9 mouse cellular contexts compared by ENCODE assay signal in genomic region chr4:33242536-33242935, GRCm38 (mm10). TPM values are rescaled to one million over a fixed set of nuclear protein-coding genes. Genes with fewer than 3 reads are reported as not detected.
A peak's percentile ranks its signal among the peaks of the same experiment; 100 is the strongest.
DNase-seq lines count a peak whose midpoint lies in the region; ATAC-seq and TF ChIP-seq lines count a peak whose summit lies in the region.
"Had no signal": no experiment of that assay in that cellular context is flagged by ENCODE, and none has a peak within 500 bp of the region (broad histone marks: within the 10 kb centered on the region; RNA-seq: fewer than 3 reads in every experiment).

No protein-coding gene starts in this region.

- no peak overlapping the region for H3K4me2 ChIP-seq in midbrain, embryonic 13.5 days (replicated peaks)
- no peak overlapping the region for H3K4me2 ChIP-seq in midbrain, embryonic 11.5 days
- H3K4me2 ChIP-seq in forebrain, embryonic 15.5 days (replicated peaks): no peak overlapping the region

- TF ChIP-seq CTCF in left cerebral cortex, adult 2 months (IDR thresholded peaks at IDR 0.05): no peak
- no peak for TF ChIP-seq CTCF in layer of hippocampus, adult 2 months (conservative IDR thresholded peaks at IDR 0.05)

- ATAC-seq in midbrain, embryonic 13.5 days: 0 out of 2 replicates have a peak, but pooled peaks have one; percentile 13
- no peak for ATAC-seq in midbrain, embryonic 11.5 days (ENCODE audit: low FRiP score)
- ATAC-seq in forebrain, embryonic 15.5 days (replicated peaks): no peak

- WGBS in midbrain, embryonic 13.5 days: 50% methylated on average over 5 of the region's 5 CpGs
- WGBS in midbrain, embryonic 11.5 days: 70% methylated on average over 5 of the region's 5 CpGs
- WGBS in forebrain, embryonic 15.5 days: 38% methylated on average over 5 of the region's 5 CpGs

- H3K27me3 ChIP-seq in midbrain, embryonic 13.5 days: no peaks in the 10 kb centered on the region
- H3K27me3 ChIP-seq in midbrain, embryonic 11.5 days (ENCODE audit: control insufficient read depth, insufficient read depth, low read length): no peaks in the 10 kb centered on the region
- no peaks in the 10 kb centered on the region for H3K27me3 ChIP-seq in forebrain, embryonic 15.5 days

- H3K27ac ChIP-seq in midbrain, embryonic 13.5 days: peak overlapping the region; percentile 42; the same call in 1 of the 2 replicates
- no peak overlapping the region for H3K27ac ChIP-seq in midbrain, embryonic 11.5 days (ENCODE audit: low read depth, low read length)
- 0 out of 2 replicates have a peak overlapping the region, but pooled peaks have one; percentile 6 for H3K27ac ChIP-seq in forebrain, embryonic 15.5 days (replicated peaks)
- H3K27ac ChIP-seq in left cerebral cortex, adult 2 months: no peak overlapping the region
- no peak overlapping the region for H3K27ac ChIP-seq in layer of hippocampus, adult 2 months

- intact Hi-C loops in left cerebral cortex, adult 2 months (cut with DNase I): loop anchor here (10.0 kb wide), 1 partner anchor 1312 kb away; the partner anchor contains the start of gene Akirin2

- DNase-seq in adrenal gland, postnatal 14 days: peak; percentile 40
- no peak for DNase-seq in adrenal gland, adult 2 months
- no peak for DNase-seq in midbrain, embryonic 11.5 days (ENCODE audit: low spot score, missing footprints)
- DNase-seq in retina, adult 2 months (ENCODE audit: low read depth, low spot score): peak; percentile 55
- no peak for DNase-seq in left cerebral cortex, adult 2 months (ENCODE audit: extremely low spot score in 1 of 2, low spot score in 2 of 2)
- no peak for DNase-seq in layer of hippocampus, adult 2 months (ENCODE audit: low spot score in 2 of 2)

- H3K9ac ChIP-seq in midbrain, embryonic 13.5 days (replicated peaks): no peak overlapping the region
- no peak overlapping the region for H3K9ac ChIP-seq in midbrain, embryonic 11.5 days (ENCODE audit: low read length)
- no peak overlapping the region for H3K9ac ChIP-seq in forebrain, embryonic 15.5 days (replicated peaks)

- H3K4me1 ChIP-seq in midbrain, embryonic 13.5 days (replicated peaks): peaks cover 37% of the 10 kb centered on the region
- peaks cover 3% of the 10 kb centered on the region for H3K4me1 ChIP-seq in midbrain, embryonic 11.5 days (ENCODE audit: control insufficient read depth, insufficient read depth, low read length)
- H3K4me1 ChIP-seq in forebrain, embryonic 15.5 days: peaks cover 30% of the 10 kb centered on the region

- no peaks in the 10 kb centered on the region for H3K9me3 ChIP-seq in midbrain, embryonic 13.5 days
- H3K9me3 ChIP-seq in midbrain, embryonic 11.5 days (ENCODE audit: control insufficient read depth, low read length): no peaks in the 10 kb centered on the region
- no peaks in the 10 kb centered on the region for H3K9me3 ChIP-seq in forebrain, embryonic 15.5 days

- H3K4me3 ChIP-seq in midbrain, embryonic 13.5 days (replicated peaks): no peak overlapping the region
- no peak overlapping the region for H3K4me3 ChIP-seq in midbrain, embryonic 11.5 days (ENCODE audit: low read depth, low read length)
- no peak overlapping the region for H3K4me3 ChIP-seq in forebrain, embryonic 15.5 days
- H3K4me3 ChIP-seq in left cerebral cortex, adult 2 months: no peak overlapping the region
- no peak overlapping the region for H3K4me3 ChIP-seq in layer of hippocampus, adult 2 months

- peaks cover 41% of the 10 kb centered on the region for H3K36me3 ChIP-seq in midbrain, embryonic 13.5 days
- H3K36me3 ChIP-seq in midbrain, embryonic 11.5 days (ENCODE audit: control insufficient read depth, insufficient read depth, low read length): no peaks in the 10 kb centered on the region; the same call in 1 of the 2 replicates
- H3K36me3 ChIP-seq in forebrain, embryonic 15.5 days: peaks cover 38% of the 10 kb centered on the region

RNA-seq across cellular contexts. Expression of gene Srsf12, which starts 33.7 kb away (rescaled TPM):
- 1.6 and 2.0 TPM in 2 replicates for total RNA-seq in adrenal gland, postnatal 14 days (2021)
- total RNA-seq in adrenal gland, adult 2 months (2021): under 1 TPM; 0.55 to 0.98 TPM
- polyA plus RNA-seq in adrenal gland, adult 2 months (2012; rRNA removed): 0.22 and 0.85 TPM in 2 replicates
- 32.5 and 33.9 TPM in 2 replicates for polyA plus RNA-seq in midbrain, embryonic 13.5 days (2015; fragmentation: Nextera tagmentation; extraction: Ambion mirVana)
- polyA plus RNA-seq in midbrain, embryonic 11.5 days (2014; fragmentation: Nextera tagmentation; extraction: Ambion mirVana): 8.5 and 9.2 TPM in 2 replicates
- polyA plus RNA-seq in forebrain, embryonic 15.5 days (2015; fragmentation: Nextera tagmentation; extraction: Ambion mirVana): 30.9 and 33.9 TPM in 2 replicates
- 10 to 100 TPM; 23.1 to 24.1 TPM for total RNA-seq in left cerebral cortex, adult 2 months (2021)
- 10 to 100 TPM; 25.7 to 26.6 TPM for total RNA-seq in layer of hippocampus, adult 2 months (2021)
- polyA plus RNA-seq: C2C12 had no signal

RNA-seq across cellular contexts. Expression of gene Pnrc1, which starts 47.4 kb away (rescaled TPM):
- 192 and 224 TPM in 2 replicates for total RNA-seq in adrenal gland, postnatal 14 days (2021)
- 100 to 1,000 TPM; 165 to 239 TPM for total RNA-seq in adrenal gland, adult 2 months (2021)
- polyA plus RNA-seq in adrenal gland, adult 2 months (2012; rRNA removed): 205 and 321 TPM in 2 replicates
- polyA plus RNA-seq in midbrain, embryonic 13.5 days (2015; fragmentation: Nextera tagmentation; extraction: Ambion mirVana): 71.0 and 83.2 TPM in 2 replicates
- 86.7 and 95.0 TPM in 2 replicates for polyA plus RNA-seq in midbrain, embryonic 11.5 days (2014; fragmentation: Nextera tagmentation; extraction: Ambion mirVana)
- polyA plus RNA-seq in forebrain, embryonic 15.5 days (2015; fragmentation: Nextera tagmentation; extraction: Ambion mirVana): 95.2 and 97.1 TPM in 2 replicates
- total RNA-seq in left cerebral cortex, adult 2 months (2021): 100 to 1,000 TPM; 152 to 156 TPM
- total RNA-seq in layer of hippocampus, adult 2 months (2021): 100 to 1,000 TPM; 144 to 145 TPM

RNA-seq across cellular contexts. Expression of gene Pm20d2, which starts 53.0 kb away (rescaled TPM):
- 34.2 and 39.1 TPM in 2 replicates for total RNA-seq in adrenal gland, postnatal 14 days (2021)
- total RNA-seq in adrenal gland, adult 2 months (2021): 10 to 100 TPM; 19.5 to 47.0 TPM
- polyA plus RNA-seq in adrenal gland, adult 2 months (2012; rRNA removed): 63.8 and 85.1 TPM in 2 replicates
- polyA plus RNA-seq in midbrain, embryonic 13.5 days (2015; fragmentation: Nextera tagmentation; extraction: Ambion mirVana): 1.2 and 1.7 TPM in 2 replicates
- 0.80 and 1.4 TPM in 2 replicates for polyA plus RNA-seq in midbrain, embryonic 11.5 days (2014; fragmentation: Nextera tagmentation; extraction: Ambion mirVana)
- polyA plus RNA-seq in forebrain, embryonic 15.5 days (2015; fragmentation: Nextera tagmentation; extraction: Ambion mirVana): 2.5 and 3.0 TPM in 2 replicates
- 1 to 10 TPM; 5.5 to 6.3 TPM for total RNA-seq in left cerebral cortex, adult 2 months (2021)
- total RNA-seq in layer of hippocampus, adult 2 months (2021): 10 to 100 TPM; 10.6 to 10.9 TPM
- polyA plus RNA-seq: C2C12 had no signal

Comparison
In these comparisons a context has a peak if more than half of its experiments do, and no peak if none do; other contexts are left out.
1. DNase-seq: peak in adrenal gland, postnatal 14 days (single experiment) and retina, adult 2 months (single experiment); none in adrenal gland, adult 2 months (single experiment), midbrain, embryonic 11.5 days (single experiment), left cerebral cortex, adult 2 months (0 of 2) and layer of hippocampus, adult 2 months (0 of 2).
2. H3K27ac ChIP-seq: peak in midbrain, embryonic 13.5 days (single experiment) and forebrain, embryonic 15.5 days (single experiment); none in midbrain, embryonic 11.5 days (single experiment), left cerebral cortex, adult 2 months (single experiment) and layer of hippocampus, adult 2 months (single experiment).